ENCODE assay signal across 18 mouse cellular contexts in the genomic region with DNA sequence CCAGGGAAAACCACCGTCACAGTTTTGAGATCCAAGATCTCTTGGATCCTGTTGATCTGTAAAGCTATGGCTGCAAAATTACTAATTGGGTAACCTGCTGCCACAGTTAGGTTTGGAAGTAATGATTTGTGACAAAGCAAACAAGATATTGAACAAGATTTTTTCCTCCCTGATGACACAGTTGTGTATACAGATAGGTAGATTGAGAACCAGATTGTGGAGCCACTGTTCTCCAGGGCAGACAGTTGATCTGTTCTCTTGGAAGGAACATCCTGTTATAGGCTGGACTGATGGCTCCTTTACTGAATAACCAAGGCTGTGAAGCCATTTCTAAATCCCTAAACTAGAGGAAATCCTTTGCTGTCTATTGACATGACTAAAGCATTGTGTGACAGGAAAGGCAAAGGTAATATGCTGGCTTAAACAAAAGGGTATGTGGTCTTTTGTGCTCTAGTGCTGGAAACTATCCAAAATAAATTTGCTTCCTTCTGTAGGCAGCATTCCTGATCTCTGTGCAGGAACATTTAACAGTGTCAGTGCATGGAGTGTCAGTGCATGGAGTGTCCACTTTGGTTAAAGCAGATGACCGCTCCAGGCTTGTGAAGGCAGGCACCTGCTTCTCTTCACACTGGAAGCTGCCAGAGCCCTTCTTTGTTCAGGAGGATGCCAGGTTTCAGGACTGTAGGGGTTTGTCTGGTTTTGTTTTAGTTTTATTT. TPM values are rescaled to one million over a fixed set of nuclear protein-coding genes. Genes with fewer than 3 reads are reported as not detected.
DNase-seq lines count a peak whose midpoint lies in the region; ATAC-seq and TF ChIP-seq lines count a peak whose summit lies in the region.
"Had no signal": no experiment of that assay in that cellular context is flagged by ENCODE, and none has a peak within 500 bp of the region (broad histone marks: within the 10 kb centered on the region; RNA-seq: fewer than 3 reads in every experiment).

No protein-coding gene starts in this region.

- H3K27ac ChIP-seq in heart, embryonic 14.5 days (replicated peaks in 1 of 2; ENCODE audit: control insufficient read depth in 1 of 2, insufficient read depth in 1 of 2, low read depth in 2 of 2, low read length in 2 of 2) = peak overlapping the region; percentile 31 to 47; a peak in 1 of 4 replicates
- H3K27ac ChIP-seq in layer of hippocampus, adult 2 months = peak overlapping the region; percentile 37; the same call in 1 of the 2 replicates
- no peak overlapping the region for H3K27ac ChIP-seq in stomach, embryonic 16.5 days (ENCODE audit: low read length)
- H3K27ac ChIP-seq in stomach, postnatal 0 days (replicated peaks) = no peak overlapping the region
- H3K27ac ChIP-seq: embryonic facial prominence, embryonic 12.5 days; hindbrain, embryonic 14.5 days; limb, embryonic 13.5 days; neural tube, embryonic 12.5 days had no signal

- no peak overlapping the region for H3K4me3 ChIP-seq in heart, embryonic 14.5 days (ENCODE audit: control insufficient read depth in 1 of 2, insufficient read depth in 1 of 2, low read depth in 1 of 2, low read length in 2 of 2)
- H3K4me3 ChIP-seq in layer of hippocampus, adult 2 months = no peak overlapping the region
- no peak overlapping the region for H3K4me3 ChIP-seq in stomach, embryonic 16.5 days (replicated peaks; ENCODE audit: low read length)
- no peak overlapping the region for H3K4me3 ChIP-seq in stomach, postnatal 0 days (ENCODE audit: low read depth, low read length)
- H3K4me3 ChIP-seq: embryonic facial prominence, embryonic 12.5 days; limb, embryonic 13.5 days; neural tube, embryonic 12.5 days had no signal

- peak overlapping the region; percentile 16; the same call in 1 of the 2 replicates for H3K4me2 ChIP-seq in heart, embryonic 14.5 days (ENCODE audit: low read length)
- H3K4me2 ChIP-seq in stomach, embryonic 16.5 days (ENCODE audit: low read depth, low read length) = no peak overlapping the region
- no peak overlapping the region for H3K4me2 ChIP-seq in stomach, postnatal 0 days (replicated peaks; ENCODE audit: low read depth)
- H3K4me2 ChIP-seq: embryonic facial prominence, embryonic 12.5 days; hindbrain, embryonic 14.5 days; limb, embryonic 13.5 days; neural tube, embryonic 12.5 days had no signal

- peaks cover 13% of the 10 kb centered on the region for H3K36me3 ChIP-seq in heart, embryonic 14.5 days (ENCODE audit: control insufficient read depth, insufficient read depth, low read length)
- H3K36me3 ChIP-seq in stomach, embryonic 16.5 days (ENCODE audit: control insufficient read depth, insufficient read depth, low read length) = 0 out of 2 replicates have a peak, but pooled peaks cover under 1% of the 10 kb centered on the region
- H3K36me3 ChIP-seq in stomach, postnatal 0 days (ENCODE audit: control insufficient read depth, insufficient read depth, low read length) = 0 out of 2 replicates have a peak, but pooled peaks cover 4% of the 10 kb centered on the region
- H3K36me3 ChIP-seq: neural tube, embryonic 12.5 days had no signal

- no peak for TF ChIP-seq EP300 in stomach, postnatal 0 days (optimal IDR thresholded peaks at IDR 0.05)

- peak; percentile 22 to 33 for DNase-seq in cerebellum, postnatal 14 days
- DNase-seq in cerebellum, adult 18-20 months = no peak
- DNase-seq in heart, postnatal 36 days = no peak
- no peak for DNase-seq in layer of hippocampus, adult 2 months (ENCODE audit: low spot score in 2 of 2)
- DNase-seq in layer of hippocampus, adult 11-12 months (ENCODE audit: low spot score) = no peak
- no peak for DNase-seq in stomach, postnatal 0 days (ENCODE audit: low spot score)
- DNase-seq: adrenal gland, postnatal 36 days; gastrocnemius, postnatal 36 days; kidney, adult 8-10 months; lung, postnatal 14 days; midbrain, embryonic 14.5 days; right cerebral cortex, adult 18-20 months had no signal

- intact Hi-C loops in heart, postnatal 36 days (cut with DNase I) = no loop called here

- no peak for TF ChIP-seq CTCF in layer of hippocampus, adult 2 months (conservative IDR thresholded peaks at IDR 0.05)
- no peak for TF ChIP-seq CTCF in stomach, postnatal 0 days (IDR thresholded peaks at IDR 0.05; ENCODE audit: low read depth)

- no peaks in the 10 kb centered on the region for H3K9me3 ChIP-seq in heart, embryonic 14.5 days (ENCODE audit: control insufficient read depth, low read length)
- no peaks in the 10 kb centered on the region for H3K9me3 ChIP-seq in stomach, embryonic 16.5 days (replicated peaks; ENCODE audit: control insufficient read depth, low read length)
- no peaks in the 10 kb centered on the region for H3K9me3 ChIP-seq in stomach, postnatal 0 days (ENCODE audit: control insufficient read depth, low read length)
- H3K9me3 ChIP-seq: embryonic facial prominence, embryonic 12.5 days; limb, embryonic 13.5 days; neural tube, embryonic 12.5 days had no signal

- no peaks in the 10 kb centered on the region for H3K27me3 ChIP-seq in heart, embryonic 14.5 days (ENCODE audit: control insufficient read depth, insufficient read depth, low read length)
- H3K27me3 ChIP-seq in stomach, embryonic 16.5 days (ENCODE audit: control insufficient read depth, insufficient read depth, low read length) = no peaks in the 10 kb centered on the region
- no peaks in the 10 kb centered on the region for H3K27me3 ChIP-seq in stomach, postnatal 0 days (ENCODE audit: control insufficient read depth, insufficient read depth, low read length)
- H3K27me3 ChIP-seq: embryonic facial prominence, embryonic 12.5 days; limb, embryonic 13.5 days; neural tube, embryonic 12.5 days had no signal

- 49% methylated on average over 2 of the region's 2 CpGs for WGBS in heart, embryonic 14.5 days
- 64% methylated on average over 2 of the region's 2 CpGs for WGBS in stomach, embryonic 16.5 days
- 51% methylated on average over 2 of the region's 2 CpGs for WGBS in stomach, postnatal 0 days

- ATAC-seq in heart, embryonic 14.5 days (ENCODE audit: insufficient number of reproducible peaks, insufficient read depth, low FRiP score, low read depth) = no peak; the same call in 1 of the 2 replicates
- peak; percentile 29; the same call in 1 of the 2 replicates for ATAC-seq in stomach, embryonic 16.5 days (ENCODE audit: insufficient read depth, low FRiP score)
- ATAC-seq in stomach, postnatal 0 days (ENCODE audit: low FRiP score, low TSS enrichment) = no peak

- H3K4me1 ChIP-seq in heart, embryonic 14.5 days (ENCODE audit: control insufficient read depth in 2 of 2, insufficient read depth in 2 of 2, low read length in 2 of 2) = peaks cover 2 to 10% of the 10 kb centered on the region in 2 experiments
- H3K4me1 ChIP-seq in stomach, embryonic 16.5 days (ENCODE audit: control insufficient read depth, insufficient read depth, low read length) = peaks cover 4% of the 10 kb centered on the region; the same call in 1 of the 2 replicates
- no peaks in the 10 kb centered on the region for H3K4me1 ChIP-seq in stomach, postnatal 0 days (replicated peaks; ENCODE audit: control insufficient read depth, insufficient read depth)
- H3K4me1 ChIP-seq: embryonic facial prominence, embryonic 12.5 days; limb, embryonic 13.5 days; neural tube, embryonic 12.5 days had no signal

- H3K9ac ChIP-seq in heart, embryonic 14.5 days (ENCODE audit: low read length) = no peak overlapping the region
- no peak overlapping the region for H3K9ac ChIP-seq in stomach, embryonic 16.5 days (ENCODE audit: low read length)
- H3K9ac ChIP-seq in stomach, postnatal 0 days (ENCODE audit: low read length) = no peak overlapping the region
- H3K9ac ChIP-seq: embryonic facial prominence, embryonic 12.5 days; hindbrain, embryonic 14.5 days; limb, embryonic 13.5 days; neural tube, embryonic 12.5 days had no signal

RNA-seq across cellular contexts. Expression of a gene that starts 15.0 kb away (rescaled TPM):
- 34.6 and 37.5 TPM in 2 replicates for polyA plus RNA-seq in heart, embryonic 14.5 days (2014; fragmentation: Nextera tagmentation; extraction: Ambion mirVana)
- total RNA-seq in heart, postnatal 36 days (2021) = 10 to 100 TPM; 37.1 to 40.1 TPM
- 10 to 100 TPM; 74.6 to 76.7 TPM for total RNA-seq in layer of hippocampus, adult 2 months (2021)
- polyA plus RNA-seq in stomach, embryonic 16.5 days (2015; fragmentation: Nextera tagmentation; extraction: Ambion mirVana) = 12.5 and 14.1 TPM in 2 replicates
- polyA plus RNA-seq in stomach, postnatal 0 days (2015; fragmentation: Nextera tagmentation; extraction: Ambion mirVana) = 13.1 and 13.2 TPM in 2 replicates

Comparison
In these comparisons a context has a peak if more than half of its experiments do, and no peak if none do; other contexts are left out.
1. DNase-seq: peak in cerebellum, postnatal 14 days (2 of 2); none in cerebellum, adult 18-20 months (0 of 2), heart, postnatal 36 days (0 of 2), layer of hippocampus, adult 2 months (0 of 2), layer of hippocampus, adult 11-12 months (single experiment) and stomach, postnatal 0 days (single experiment).
2. H3K27ac ChIP-seq: peak in heart, embryonic 14.5 days (2 of 2) and layer of hippocampus, adult 2 months (single experiment); none in stomach, embryonic 16.5 days (single experiment) and stomach, postnatal 0 days (single experiment).